Mouse (Mus musculus) spleen, adult 10 weeks (tissue): ENCODE measurements around the gene Slc22a4. TPM values are rescaled to one million over a fixed set of nuclear protein-coding genes. Genes with fewer than 3 reads are reported as not detected.

Experiments
- polyA plus RNA-seq: library from polyadenylated mRNA; stranded (reverse); fragments of 350-450 nt; fragmentation: Illumina TruSeq; extraction: RNeasy Lipid Tissue Mini Kit (QIAGEN cat#74804); gene quantifications from one replicate; pipeline ENCODE4 v1.2.3, GENCODE M21; 2015; ENCODE audit warnings: low replicate concordance; ENCODE audit not compliant: insufficient read depth

Gene Slc22a4
- 5.8 TPM for polyA plus RNA-seq

GRCm38 (mm10) chr11:54028044-54028951 is at the start of gene Slc22a4:
Slc22a4 (minus strand) TSS chr11:54028090.

GRCm38 (mm10) chr11:54068520-54069371 is 40.9 kb upstream of the Slc22a4 start, which contains the start of gene Pdlim4:
Pdlim4 (minus strand) TSS chr11:54069014.

GRCm38 (mm10) chr11:53979788-53980621 is 47.9 kb downstream of the Slc22a4 start, which contains the start of gene Slc22a21:
Slc22a21 (minus strand) TSS chr11:53980332.

Other genes with a start within 250 kb of the Slc22a4 start
- gene Gm12216, start 168.8 kb downstream of the Slc22a4 start, polyA plus RNA-seq, result 6.5 TPM
- gene Slc22a5, start 136.4 kb downstream of the Slc22a4 start, polyA plus RNA-seq, result 24.7 TPM
- 6.7 TPM for gene Slc22a21, start 47.8 kb downstream of the Slc22a4 start, polyA plus RNA-seq
- 9.6 TPM for gene Pdlim4, start 40.9 kb upstream of the Slc22a4 start, polyA plus RNA-seq
- 3.6 TPM for gene P4ha2, start 72.0 kb upstream of the Slc22a4 start, polyA plus RNA-seq
- gene Csf2, start 221.6 kb upstream of the Slc22a4 start, polyA plus RNA-seq, result 0.44 TPM
- not detected for gene Il3, start 239.2 kb upstream of the Slc22a4 start, polyA plus RNA-seq